Mouse (Mus musculus) MEL (cell line): ENCODE results near the gene Polrmt.

Source experiments
- CTCF ChIP-seq, 3 experiments: IDR thresholded peaks in 2 of 3; conservative IDR thresholded peaks in 1 of 3; 2 replicates each; pipeline ENCODE4 v1.5.1; 2011 to 2012; ENCODE audit warnings: low read length in 3 of 3, low read depth in 2 of 3, mild to moderate bottlenecking in 2 of 3, improper control_type of control experiment in 1 of 3, inconsistent platforms in 1 of 3, mixed read lengths in 1 of 3, moderate library complexity in 1 of 3; ENCODE audit not compliant: control insufficient read depth in 1 of 3, insufficient read depth in 1 of 3, poor library complexity in 1 of 3, severe bottlenecking in 1 of 3
- ETS1 ChIP-seq: IDR thresholded peaks from 2 replicates; pipeline ENCODE4 v1.6.1; 2012; ENCODE audit warnings: low read depth, mild to moderate bottlenecking, inconsistent platforms, low read length, improper control_type of control experiment, moderate library complexity
- MAZ ChIP-seq: IDR thresholded peaks from 2 replicates; pipeline ENCODE4 v1.6.1; 2012; ENCODE audit warnings: low read depth, mild to moderate bottlenecking, inconsistent platforms, low read length, improper control_type of control experiment
- MEF2A ChIP-seq: IDR thresholded peaks from 2 replicates; pipeline ENCODE4 v1.6.1; 2014; ENCODE audit warnings: low read depth, mild to moderate bottlenecking, inconsistent platforms, low read length, improper control_type of control experiment; ENCODE audit not compliant: poor library complexity, insufficient replicate concordance, severe bottlenecking; ENCODE audit errors: extremely low read depth
- MYB ChIP-seq: IDR thresholded peaks from 2 replicates; pipeline ENCODE4 v1.6.1; 2011; ENCODE audit warnings: mild to moderate bottlenecking, low read depth, low read length, improper control_type of control experiment
- POLR2A ChIP-seq, 2 experiments: IDR thresholded peaks; 2 replicates each; pipeline ENCODE4 v1.6.1; 2011 to 2012; ENCODE audit warnings: low read length in 2 of 2, mild to moderate bottlenecking in 2 of 2, control low read depth in 1 of 2, improper control_type of control experiment in 1 of 2, low read depth in 1 of 2, moderate library complexity in 1 of 2; ENCODE audit not compliant: control insufficient read depth in 1 of 2, insufficient read depth in 1 of 2, poor library complexity in 1 of 2
- SMC3 ChIP-seq: IDR thresholded peaks from 2 replicates; pipeline ENCODE4 v1.6.1; 2011; ENCODE audit warnings: low read depth, low read length, improper control_type of control experiment
- TAL1 ChIP-seq: IDR thresholded peaks from 2 replicates; pipeline ENCODE4 v1.6.1; 2012; ENCODE audit warnings: mild to moderate bottlenecking, inconsistent platforms, low read length, moderate library complexity, mixed read lengths

GRCm38 (mm10) chr10:79716254-79716987, 30.0 kb downstream of the Polrmt start, which contains the start of gene Hcn2:
- TF ChIP-seq ETS1 (no peak), MAZ (no peak), POLR2A (IDR thresholded peaks at IDR 0.05; ENCODE audit: control insufficient read depth in 1 of 2, insufficient read depth in 1 of 2, low read depth in 1 of 2, low read length in 2 of 2, poor library complexity in 1 of 2) (no peak), MEF2A (no peak), TAL1 (no peak), CTCF (IDR thresholded peaks at IDR 0.05 in 2 of 3, conservative IDR thresholded peaks at IDR 0.05 in 1 of 3; ENCODE audit: control insufficient read depth in 1 of 3, insufficient read depth in 1 of 3, low read depth in 2 of 3, low read length in 3 of 3, poor library complexity in 1 of 3, severe bottlenecking in 1 of 3) (no peak), SMC3 (no peak), MYB (no peak)
